Mouse (Mus musculus) megakaryocyte progenitor cell, adult 5-6 weeks (primary cell): ENCODE results near the gene Psmb6. TPM values are rescaled to one million over a fixed set of nuclear protein-coding genes. Genes with fewer than 3 reads are reported as not detected.
"Not testable (repeated sequence)": the region's sequence is repeated elsewhere in the genome, so short reads cannot be mapped to it uniquely, and the experiment has no call there.

Source experiments
- ATAC-seq: replicated peaks from 2 replicates; pipeline ENCODE4 v1.8.0; 2016; ENCODE audit warnings: mild to moderate bottlenecking, moderate TSS enrichment, inconsistent platforms; ENCODE audit not compliant: poor library complexity
- total RNA-seq, 2 experiments: library from RNA; stranded (forward) in 1 of 2; stranded (reverse) in 1 of 2; fragments of 157-497, 149-512 nt in 1 of 2; fragments of 200-1000 nt in 1 of 2; gene quantifications; 2 replicates each; pipeline versions ENCODE4 v1.2.3 to v1.2.4; 2015 to 2017

Gene Psmb6
- total RNA-seq, 2 experiments from 2014 or later: 153 to 309 TPM

DNA sequence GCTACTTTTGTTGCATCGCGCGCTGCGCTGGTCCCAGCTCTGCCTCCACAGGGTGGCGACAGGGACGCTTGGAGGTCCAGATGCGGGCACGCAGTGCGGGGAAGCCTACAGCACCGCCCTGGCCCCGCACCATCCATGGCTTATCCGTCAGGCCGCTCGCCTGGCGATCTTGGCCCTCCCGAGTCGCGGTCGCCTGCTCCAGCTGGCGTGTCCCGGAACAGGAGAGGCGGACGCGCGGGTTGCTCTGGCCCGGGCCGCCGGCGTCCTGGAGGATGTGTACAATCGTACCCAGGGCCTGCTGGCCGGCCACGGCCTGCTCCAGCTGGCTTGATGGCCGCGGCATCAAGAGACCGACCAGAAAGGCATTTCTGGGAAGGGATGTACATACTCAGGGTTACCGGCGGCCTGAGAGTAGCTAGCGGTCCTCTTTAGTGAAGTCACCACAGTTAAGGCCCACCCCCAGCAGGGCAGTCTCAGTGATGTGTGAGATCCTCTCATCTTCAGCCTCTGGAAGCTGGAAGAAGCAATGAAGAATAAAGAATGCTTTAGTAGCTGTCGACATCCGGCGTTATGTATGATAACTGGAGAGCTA, 4.9 kb upstream of the Psmb6 start:
- ATAC-seq: no peak

DNA sequence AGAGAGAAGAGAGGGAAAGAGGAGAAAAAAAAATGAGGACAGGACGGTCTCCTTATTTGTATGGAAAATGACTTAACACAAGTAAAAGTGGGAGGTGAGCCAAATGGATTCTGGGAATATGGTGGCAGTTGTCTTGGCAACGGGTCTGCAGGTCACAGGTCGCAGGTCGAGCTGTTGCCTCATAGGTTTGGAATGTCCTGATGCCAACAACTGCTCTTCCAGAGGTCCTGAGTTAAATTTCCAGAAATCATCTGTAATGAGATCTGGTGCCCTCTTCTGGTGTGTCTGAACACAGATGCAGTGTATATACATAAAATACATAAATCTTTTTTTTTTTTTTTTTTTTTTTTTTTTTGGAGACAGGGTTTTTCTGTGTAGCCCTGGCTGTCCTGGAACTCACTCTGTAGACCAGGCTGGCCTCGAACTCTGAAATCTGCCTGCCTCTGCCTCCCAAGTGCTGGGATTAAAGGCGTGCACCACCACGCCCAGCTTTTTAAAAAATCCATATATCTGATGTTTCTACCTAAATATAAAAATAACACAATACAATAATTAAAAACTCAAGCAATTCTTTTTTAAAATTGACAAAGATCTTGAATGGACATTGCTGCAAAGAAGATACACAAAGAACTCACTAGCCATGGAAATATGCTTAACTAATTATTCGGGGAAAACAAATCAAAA, 1.7 kb upstream of the Psmb6 start:
- not testable (repeated sequence) for ATAC-seq

GRCm38 (mm10) chr11:70524782-70525181, 385 bp upstream of the Psmb6 start:
- peak; percentile 19 for ATAC-seq

DNA sequence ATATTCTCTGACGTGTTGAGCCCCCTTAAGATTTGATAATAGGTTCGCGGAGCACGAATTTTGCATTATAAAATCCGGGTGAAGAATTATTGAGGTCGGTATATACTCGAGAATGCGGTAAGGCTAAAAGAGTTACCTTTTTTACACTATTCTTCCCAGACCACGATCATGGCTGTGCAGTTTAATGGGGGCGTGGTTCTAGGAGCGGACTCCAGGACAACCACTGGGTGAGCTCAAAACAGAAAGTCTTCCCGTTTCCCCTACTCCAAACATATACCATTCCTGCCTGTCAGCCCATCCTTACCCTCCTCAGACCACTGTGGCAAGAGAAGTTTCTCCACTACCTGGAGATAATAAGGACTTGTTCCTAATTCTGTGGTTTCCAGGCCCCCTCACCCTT, 559 bp downstream of the Psmb6 start:
- ATAC-seq: peak; percentile 29; the same call in 1 of the 2 replicates

DNA sequence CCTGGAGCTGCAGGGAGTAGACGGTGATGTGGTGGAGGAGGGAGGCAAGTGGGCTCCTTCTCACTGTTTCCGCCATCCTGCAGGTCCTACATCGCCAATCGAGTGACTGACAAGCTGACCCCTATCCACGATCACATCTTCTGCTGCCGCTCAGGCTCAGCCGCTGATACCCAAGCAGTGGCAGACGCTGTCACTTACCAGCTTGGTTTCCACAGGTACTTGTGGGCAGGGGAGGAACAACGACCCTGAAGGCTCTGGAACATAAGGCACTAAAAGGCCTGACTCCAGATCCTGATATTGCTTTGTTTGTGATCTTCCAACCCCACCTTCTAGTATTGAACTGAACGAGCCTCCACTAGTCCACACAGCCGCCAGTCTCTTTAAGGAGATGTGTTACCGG, 1.0 kb downstream of the Psmb6 start:
- no peak for ATAC-seq

GRCm38 (mm10) chr11:70528610-70529009, 3.4 kb downstream of the Psmb6 start:
- ATAC-seq: no peak

GRCm38 (mm10) chr11:70531065-70531464, 5.9 kb downstream of the Psmb6 start:
- ATAC-seq: not testable (repeated sequence)

DNA sequence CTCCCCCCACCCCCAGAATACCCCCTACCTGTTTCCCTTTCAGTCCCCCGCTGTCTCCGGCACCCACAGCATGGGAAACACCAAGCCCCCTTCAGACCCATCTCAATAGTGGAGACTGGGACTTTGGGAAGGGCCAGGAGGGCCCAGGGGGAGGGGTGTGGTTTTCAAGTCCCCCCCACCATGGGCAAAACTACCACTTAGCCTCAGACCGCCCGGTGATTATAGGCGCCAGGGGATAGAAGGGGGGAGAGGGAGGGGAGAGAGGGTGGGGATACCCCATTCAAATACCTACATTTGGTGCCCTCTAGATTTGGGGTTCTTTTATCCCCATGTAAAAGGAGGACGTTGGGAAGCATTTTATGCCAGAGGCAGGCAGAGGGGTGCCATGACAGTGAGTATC, 7.7 kb downstream of the Psmb6 start, which contains the start of gene Gm40193:
Gene Gm40193, minus strand, starts transcription at position 101 of the 400 bp plus-strand sequence.
- ATAC-seq: no peak

DNA sequence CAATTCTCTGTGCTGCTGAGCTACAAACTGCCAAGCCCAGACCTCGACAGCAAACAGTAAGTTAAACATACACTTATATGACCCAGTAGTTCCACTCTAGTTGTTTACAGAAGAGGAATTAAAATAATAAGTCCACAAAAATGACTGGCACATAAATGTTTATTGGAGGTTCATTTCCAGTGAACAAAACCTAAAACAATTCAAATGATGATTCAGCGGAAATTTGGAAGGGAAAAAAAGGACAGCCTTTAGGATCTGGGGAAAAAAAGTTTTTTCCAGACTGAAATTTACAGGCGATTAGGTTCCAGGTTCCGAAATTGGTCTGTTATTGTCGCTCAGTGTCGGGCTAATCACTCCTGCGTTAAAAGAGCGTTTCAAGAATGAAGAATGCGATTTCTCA, 14.3 kb downstream of the Psmb6 start:
- no peak for ATAC-seq

DNA sequence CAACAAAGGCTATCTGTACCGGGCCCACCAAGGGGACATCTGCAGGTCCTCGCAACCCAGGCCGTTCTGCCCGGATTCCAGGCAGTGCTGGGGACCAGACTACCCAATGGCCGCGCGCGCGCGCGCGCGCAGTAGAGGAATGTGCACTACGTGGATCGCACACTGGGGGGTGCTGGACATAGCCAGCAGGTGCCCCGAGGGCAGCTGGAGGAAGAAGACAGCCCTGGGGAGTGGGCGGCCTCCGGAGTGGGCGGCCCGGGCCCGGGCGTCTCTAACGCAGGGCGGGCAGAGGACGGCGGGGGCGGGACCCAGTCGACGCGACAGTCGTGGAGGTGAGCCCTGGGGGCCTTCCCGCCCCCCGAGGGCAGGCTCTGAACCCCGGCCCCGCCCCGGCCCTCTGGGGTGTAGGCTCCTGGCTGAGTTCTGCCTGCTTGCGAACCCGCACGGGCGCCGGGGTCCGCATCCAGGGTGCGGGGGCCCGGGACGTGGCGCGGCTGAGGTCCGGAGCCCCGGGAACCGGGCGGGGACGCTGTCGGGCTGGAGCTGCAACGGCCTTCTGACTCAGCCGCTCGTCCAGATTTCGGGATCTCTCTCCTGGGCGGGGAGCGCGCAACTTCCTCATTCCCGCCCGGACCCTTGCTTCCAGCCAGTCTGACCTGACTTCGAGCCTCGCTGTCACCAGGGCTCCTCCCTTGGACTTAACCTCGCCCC, 14.9 kb downstream of the Psmb6 start, which contains the start of gene Pld2:
Gene Pld2, plus strand, starts transcription at position 188 of the 711 bp plus-strand sequence.
- peak; percentile 94 for ATAC-seq

- no peak for ATAC-seq
These were observed 15.8 kb downstream of the Psmb6 start for GRCm38 (mm10) chr11:70540928-70541327.

DNA sequence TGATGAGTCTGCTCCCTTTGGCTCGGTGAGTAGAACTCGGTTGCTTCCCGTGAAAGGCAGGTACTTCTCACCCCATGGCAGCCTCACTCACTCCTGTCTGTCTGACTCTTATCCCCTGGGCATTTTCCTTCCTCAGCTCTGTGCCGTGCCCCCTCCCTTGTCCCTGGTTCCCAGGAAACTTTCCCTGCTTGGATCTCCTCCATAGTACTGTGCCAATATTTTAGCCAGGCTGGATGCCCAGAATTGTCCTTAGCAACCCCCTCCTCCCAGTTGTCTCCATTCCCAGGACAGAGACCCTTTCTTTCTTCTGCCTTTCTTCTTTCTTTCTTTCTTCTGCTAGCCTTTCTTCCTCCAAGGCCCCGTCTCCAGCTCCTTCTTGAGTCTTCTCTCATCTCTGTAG, 16.2 kb downstream of the Psmb6 start:
- ATAC-seq: no peak

GRCm38 (mm10) chr11:70544496-70544895, 19.3 kb downstream of the Psmb6 start:
- no peak for ATAC-seq

GRCm38 (mm10) chr11:70551526-70551925, 26.4 kb downstream of the Psmb6 start:
- ATAC-seq: no peak

- ATAC-seq: no peak
These were observed 28.8 kb downstream of the Psmb6 start for GRCm38 (mm10) chr11:70553940-70554339.

DNA sequence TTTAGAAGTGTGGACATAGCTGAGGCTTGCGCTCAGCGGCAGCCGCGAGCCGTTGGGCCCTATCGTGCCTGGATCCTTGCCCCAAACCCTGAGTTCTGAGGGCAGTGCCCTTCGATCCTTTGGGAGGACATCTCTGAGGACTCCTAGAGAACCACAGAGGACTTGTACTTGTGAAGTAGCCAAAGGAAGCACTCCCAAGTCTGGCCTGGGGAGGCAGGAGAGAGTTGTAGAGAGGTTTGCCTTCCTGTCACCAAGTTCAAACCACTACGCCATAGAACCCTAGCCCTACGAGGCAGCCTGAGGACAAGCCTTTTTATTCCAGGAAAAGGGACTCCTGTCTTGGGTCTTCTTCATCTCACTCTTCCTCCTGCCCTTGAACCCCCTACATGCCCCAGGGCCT, 32.4 kb downstream of the Psmb6 start:
- ATAC-seq: peak; percentile 52; the same call in 1 of the 2 replicates

- ATAC-seq: no peak
These were observed 36.7 kb downstream of the Psmb6 start for GRCm38 (mm10) chr11:70561937-70562286.

GRCm38 (mm10) chr11:70562287-70562994, 37.3 kb downstream of the Psmb6 start, which contains the start of gene Mink1:
Gene Mink1 (plus strand): TSS chr11:70562881.
- ATAC-seq: peak; percentile 63

- no peak for ATAC-seq
These were observed 37.9 kb downstream of the Psmb6 start for GRCm38 (mm10) chr11:70562995-70563469.

DNA sequence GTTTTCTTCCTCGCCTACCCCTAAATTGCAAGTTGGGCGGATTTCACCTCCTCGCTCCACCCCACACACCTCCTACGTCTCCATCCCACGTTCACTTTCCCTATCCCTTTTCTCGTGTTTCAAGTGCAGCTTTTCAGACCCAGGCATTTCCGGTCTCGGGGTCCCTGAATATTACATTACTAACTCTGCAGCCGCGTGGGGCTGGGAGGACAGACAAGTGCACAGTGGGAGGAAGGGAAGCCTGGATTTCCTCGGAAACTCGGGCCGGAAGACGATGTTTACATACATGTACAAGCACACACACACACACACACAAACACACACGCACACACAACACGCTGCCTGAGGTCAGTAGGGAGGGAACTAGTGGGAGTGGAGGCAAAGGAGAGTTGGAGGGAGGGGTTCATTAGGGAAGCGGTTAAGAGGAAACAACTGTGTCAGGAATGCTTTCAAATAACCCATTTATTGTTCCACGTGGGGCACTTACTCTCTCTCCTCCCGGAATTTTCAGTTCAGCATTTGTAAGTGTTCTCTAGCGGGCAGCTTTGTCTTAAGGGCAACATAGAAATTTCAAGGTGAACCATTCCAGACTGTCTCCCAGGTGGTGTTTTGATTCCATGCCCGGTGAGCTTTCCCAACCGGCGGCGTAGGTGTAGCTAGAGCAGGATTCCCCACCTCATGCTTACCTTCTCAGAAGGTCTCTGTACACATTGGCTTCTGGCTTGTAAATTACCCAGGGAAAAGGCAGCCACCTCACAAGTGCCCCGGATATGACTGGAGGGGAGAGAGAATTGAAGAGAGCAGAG, 38.5 kb downstream of the Psmb6 start:
- ATAC-seq: peak; percentile 14; the same call in 1 of the 2 replicates
